Mouse (Mus musculus) left cerebral cortex, postnatal 25 days (tissue): ENCODE measurements at regions not wholly inside any gene's neighbourhood (a gene's known extent, or its start where the extent isn't known, plus 50 kb on each side); places are given as distances from the start of the nearest gene placed in this dataset.

Experiments
- DNase-seq, 2 experiments: peaks; one replicate each; pipeline ENCODE4 v3.0.0; 2022; ENCODE audit warnings: low spot score in 2 of 2, mixed read lengths in 1 of 2
- intact Hi-C: fragments of 180-260 bp; cut with DNase I; formaldehyde crosslinking; loops from one replicate; pipeline ENCODE4 v1.15.1; 2025

- intact Hi-C loops = no loop called here
- no peak for DNase-seq
Observed at GRCm38 (mm10) chr6:117650541-117650940, 190.4 kb upstream of the Zfp637 start.

- DNase-seq = no peak
- intact Hi-C loops = no loop called here
Observed at GRCm38 (mm10) chr6:117651551-117651950, 189.4 kb upstream of the Zfp637 start.

GRCm38 (mm10) chr6:117652012-117652411 lies 189.0 kb upstream of the Zfp637 start:
- intact Hi-C loops = no loop called here
- DNase-seq = no peak

- DNase-seq = peak in 1 of 2 experiments; percentile 7
- intact Hi-C loops = no loop called here
Observed at GRCm38 (mm10) chr6:117652917-117653316, 188.1 kb upstream of the Zfp637 start.

GRCm38 (mm10) chr6:117653886-117654425 lies 187.0 kb upstream of the Zfp637 start:
- intact Hi-C loops = no loop called here
- DNase-seq = no peak

GRCm38 (mm10) chr6:117655986-117656385 lies 185.0 kb upstream of the Zfp637 start:
- DNase-seq = no peak
- intact Hi-C loops = no loop called here

GRCm38 (mm10) chr6:117660576-117660975 lies 180.4 kb upstream of the Zfp637 start:
- peak in 1 of 2 experiments; percentile 14 for DNase-seq
- intact Hi-C loops = loop anchor here (10.0 kb wide), 1 partner anchor 164 kb away; no protein-coding TSS in a partner anchor

GRCm38 (mm10) chr6:117662635-117663034 lies 178.3 kb upstream of the Zfp637 start:
- no peak for DNase-seq
- intact Hi-C loops = loop anchor here (10.0 kb wide), 1 partner anchor 162 kb away; no protein-coding TSS in a partner anchor

- intact Hi-C loops = no loop called here
- DNase-seq = no peak
Observed at GRCm38 (mm10) chr6:117670337-117670736, 170.6 kb upstream of the Zfp637 start.

GRCm38 (mm10) chr6:117670792-117671525 lies 170.0 kb upstream of the Zfp637 start:
- intact Hi-C loops = no loop called here
- no peak for DNase-seq

GRCm38 (mm10) chr6:117675059-117675800 lies 165.8 kb upstream of the Zfp637 start:
- DNase-seq = no peak
- intact Hi-C loops = no loop called here

- no peak for DNase-seq
- intact Hi-C loops = no loop called here
Observed at GRCm38 (mm10) chr6:117676064-117676821, 164.7 kb upstream of the Zfp637 start.

GRCm38 (mm10) chr6:117677062-117677461 lies 163.9 kb upstream of the Zfp637 start:
- DNase-seq = no peak
- intact Hi-C loops = no loop called here

GRCm38 (mm10) chr6:117677821-117678220 lies 163.2 kb upstream of the Zfp637 start:
- DNase-seq = no peak
- intact Hi-C loops = no loop called here

GRCm38 (mm10) chr6:117678276-117678675 lies 162.7 kb upstream of the Zfp637 start:
- intact Hi-C loops = no loop called here
- no peak for DNase-seq

- no peak for DNase-seq
- intact Hi-C loops = no loop called here
Observed at GRCm38 (mm10) chr6:117678877-117679276, 162.1 kb upstream of the Zfp637 start.

- intact Hi-C loops = loop anchor here (5.0 kb wide), 1 partner anchor 519 kb away; the partner anchor contains the start of gene Cxcl12
- DNase-seq = peak in 1 of 2 experiments; percentile 21
Observed at GRCm38 (mm10) chr6:117686212-117686611, 154.8 kb upstream of the Zfp637 start.

GRCm38 (mm10) chr6:117687045-117687444 lies 153.9 kb upstream of the Zfp637 start:
- intact Hi-C loops = loop anchor here (5.0 kb wide), 1 partner anchor 520 kb away; the partner anchor contains the start of gene Cxcl12

GRCm38 (mm10) chr6:117688664-117689178 lies 152.3 kb upstream of the Zfp637 start:
- intact Hi-C loops = loop anchor here (5.0 kb wide), 1 partner anchor 521 kb away; the partner anchor contains the start of gene Cxcl12
- DNase-seq = no peak

More at GRCm38 (mm10) chr6:117687045-117687444, 153.9 kb upstream of the Zfp637 start:
- no peak for DNase-seq
